Mouse (Mus musculus) thymus, adult 2 months (tissue): ENCODE data around the gene Wap.

Experiments used
- CTCF ChIP-seq: fragments of 200-500 bp; IDR thresholded peaks from 2 replicates; pipeline ENCODE4 v1.5.1; 2012; ENCODE audit warnings: mild to moderate bottlenecking, control low read depth, low read length, moderate library complexity, borderline replicate concordance; ENCODE audit not compliant: control insufficient read depth, poor library complexity, insufficient read depth; ENCODE audit errors: extremely low read depth
- POLR2A ChIP-seq: fragments of 200-500 bp; IDR thresholded peaks from 2 replicates; pipeline ENCODE4 v1.6.1; 2012; ENCODE audit warnings: mild to moderate bottlenecking, low read length, control low read depth, moderate library complexity; ENCODE audit not compliant: control insufficient read depth, poor library complexity, insufficient read depth; ENCODE audit errors: extremely low read depth

DNA sequence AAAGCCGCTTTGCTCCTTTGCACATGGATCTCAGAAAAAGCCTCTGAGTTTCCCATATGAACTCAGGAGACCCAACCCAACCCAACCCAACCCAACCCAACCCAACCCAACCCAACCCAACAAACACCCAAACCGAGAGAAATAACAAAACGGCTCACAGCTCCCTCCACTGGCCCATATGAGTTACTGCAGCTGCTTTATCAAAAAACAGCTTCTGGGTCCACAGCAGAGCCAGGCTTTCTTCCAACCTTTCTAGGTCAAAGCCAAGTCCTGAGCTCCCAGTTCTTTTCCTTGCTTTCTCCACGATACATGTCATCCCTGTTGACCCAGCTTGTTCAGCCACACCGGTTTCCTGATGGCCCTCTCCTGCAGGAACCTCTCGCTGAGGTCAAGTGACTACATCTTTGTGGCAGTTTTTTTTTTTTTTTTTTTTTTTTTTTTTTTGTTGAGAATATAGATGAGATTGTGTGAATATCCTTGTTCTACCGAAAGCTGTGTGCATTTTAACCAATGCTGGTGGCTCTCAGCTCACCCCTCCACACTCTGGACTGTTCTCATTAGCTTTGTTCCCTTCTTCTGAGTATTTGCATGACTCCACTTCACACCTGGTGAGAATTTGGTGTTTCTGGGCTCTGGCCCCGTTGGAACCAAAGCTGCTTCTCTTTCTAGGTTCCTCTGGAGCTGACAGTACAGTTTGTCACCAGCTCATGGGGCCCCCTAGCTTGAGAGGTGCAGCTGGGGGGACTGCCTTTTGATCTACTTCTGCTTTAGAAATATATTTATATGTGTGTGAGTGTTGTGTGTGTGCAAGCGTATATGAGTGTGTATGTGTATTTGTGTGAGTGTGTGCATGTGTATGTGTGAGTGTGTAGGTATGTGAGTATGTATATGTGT lies 9.6 kb upstream of the Wap start:
- TF ChIP-seq POLR2A, result no peak
- no peak for TF ChIP-seq CTCF
